Mouse (Mus musculus): ENCODE data around the gene Emsy. TPM values are rescaled to one million over a fixed set of nuclear protein-coding genes. Genes with fewer than 3 reads are reported as not detected.

The Emsy gene
- total RNA-seq, 2 experiments from 2014 or later = 77.0 to 167 TPM

DNA sequence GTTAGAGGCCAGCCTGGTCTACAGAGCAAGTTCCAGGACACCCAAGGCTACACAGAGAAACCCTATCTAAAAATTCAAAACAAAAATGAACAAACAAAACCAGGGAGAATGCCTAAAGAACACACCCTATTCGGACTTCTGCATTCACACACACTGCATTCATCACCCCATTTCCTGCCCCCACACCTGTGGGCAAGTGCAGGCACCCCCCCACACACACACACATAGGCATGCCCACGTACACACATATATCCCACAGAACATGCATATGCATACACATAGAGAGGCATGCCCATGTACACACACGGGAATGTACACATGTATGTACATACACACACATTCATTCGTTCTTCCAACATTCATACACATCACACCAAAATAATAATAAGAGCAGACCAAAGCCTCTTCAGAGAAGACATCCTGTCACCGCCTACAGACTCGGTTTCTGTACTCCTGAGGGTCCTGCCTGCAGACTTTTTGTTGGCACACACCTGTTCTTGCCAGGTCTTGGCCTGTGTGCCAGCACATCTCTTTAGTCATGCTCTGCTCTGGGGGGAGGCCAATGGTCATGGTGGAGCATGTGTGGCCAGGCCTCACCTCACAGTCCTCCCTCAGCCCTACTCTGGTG, 99.7 kb downstream of the Emsy start:
- ATAC-seq (replicated peaks; ENCODE audit: low FRiP score, poor library complexity, severe bottlenecking) = no peak

GRCm38 (mm10) chr7:98551041-98551440, 105.5 kb downstream of the Emsy start:
- no peak for ATAC-seq (replicated peaks; ENCODE audit: low FRiP score, poor library complexity, severe bottlenecking)

GRCm38 (mm10) chr7:98550596-98550995, 106.0 kb downstream of the Emsy start:
- no peak for ATAC-seq (replicated peaks; ENCODE audit: low FRiP score, poor library complexity, severe bottlenecking)

DNA sequence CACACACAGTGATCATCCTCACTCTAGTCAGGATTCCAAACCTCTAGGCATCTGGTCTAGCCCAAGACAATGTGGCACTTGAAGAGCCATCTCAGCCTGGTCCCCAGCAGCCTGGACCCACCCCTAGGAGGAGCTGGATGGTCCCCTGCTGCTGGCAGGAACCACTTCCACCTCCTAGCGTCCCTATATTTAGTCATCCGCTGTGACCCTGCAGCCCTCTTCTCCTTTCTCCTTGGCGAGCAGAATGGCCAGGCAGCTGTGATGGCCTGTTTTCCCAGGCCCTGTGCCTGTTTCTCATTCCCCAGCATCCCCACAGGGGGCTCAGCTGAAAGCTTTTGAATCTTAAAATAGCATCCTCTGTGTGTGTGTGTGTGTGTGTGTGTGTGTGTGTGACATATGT, 107.7 kb downstream of the Emsy start:
- no peak for ATAC-seq (replicated peaks; ENCODE audit: low FRiP score, poor library complexity, severe bottlenecking)

GRCm38 (mm10) chr7:98544556-98544955, 112.0 kb downstream of the Emsy start:
- ATAC-seq (replicated peaks; ENCODE audit: low FRiP score, poor library complexity, severe bottlenecking) = no peak

DNA sequence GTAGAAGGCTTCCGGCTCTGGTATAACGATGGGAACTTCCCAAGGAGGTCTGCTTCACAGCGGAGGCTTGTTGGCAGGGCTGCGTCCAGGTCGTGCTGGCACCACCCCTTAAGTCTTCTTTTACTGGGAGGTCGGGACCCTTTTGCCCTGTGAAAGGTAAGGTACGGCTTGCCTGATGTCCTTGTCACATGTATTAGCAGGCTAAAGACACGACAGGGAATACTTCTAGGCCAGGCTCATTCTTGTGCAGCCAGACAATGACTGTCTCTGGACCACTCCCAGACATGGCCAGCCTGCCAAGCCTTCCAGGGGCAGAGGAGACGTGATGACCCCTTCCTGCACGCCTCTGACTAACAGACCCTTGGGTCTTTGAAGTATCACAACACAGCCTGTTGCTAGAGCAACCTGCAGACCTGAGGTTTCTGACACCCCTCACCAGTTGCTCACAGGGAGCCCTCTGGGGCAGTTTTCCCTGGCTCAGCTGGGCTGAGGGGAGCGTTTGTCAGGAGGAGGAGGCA, 112.7 kb downstream of the Emsy start:
- ATAC-seq (replicated peaks; ENCODE audit: low FRiP score, poor library complexity, severe bottlenecking) = no peak

DNA sequence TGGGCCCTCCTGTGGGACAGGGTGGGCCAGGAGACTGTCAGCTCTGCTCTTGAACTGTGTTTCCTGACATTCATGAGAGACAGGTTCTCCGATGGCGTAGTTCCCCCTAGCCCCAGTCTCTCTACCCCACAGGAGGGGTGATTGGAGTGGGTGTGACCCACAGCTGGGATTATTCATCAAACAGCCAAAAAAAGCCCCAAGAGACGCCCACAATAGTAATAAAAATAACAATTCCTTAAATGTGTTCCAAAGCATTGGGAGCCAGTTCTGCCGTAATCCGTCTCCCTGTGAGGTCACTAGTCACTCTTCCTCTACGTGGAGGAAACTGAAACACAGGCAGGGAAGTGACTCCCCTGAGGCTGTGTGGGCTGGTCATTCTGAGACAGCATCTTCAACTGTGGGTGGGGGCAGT, 113.8 kb downstream of the Emsy start:
- ATAC-seq (replicated peaks; ENCODE audit: low FRiP score, poor library complexity, severe bottlenecking) = no peak

DNA sequence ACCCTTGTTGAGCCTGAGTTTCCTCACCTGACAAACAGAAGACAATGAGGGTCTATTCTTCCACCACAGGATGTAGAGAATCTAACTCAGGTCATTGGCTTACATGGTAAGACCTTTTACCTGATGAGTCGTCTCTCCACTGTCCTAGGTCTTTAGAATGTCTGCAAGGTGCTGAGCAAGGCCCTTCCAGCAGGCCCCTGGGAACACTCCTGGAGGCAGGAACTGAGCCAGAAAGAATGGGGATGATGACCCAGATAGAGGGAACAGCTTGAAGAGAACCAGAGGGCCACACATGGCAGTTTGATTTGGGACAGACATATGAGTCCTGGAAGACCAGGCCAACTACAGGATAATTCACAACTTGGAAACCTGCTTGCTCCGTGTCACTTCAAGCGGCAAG, 114.3 kb downstream of the Emsy start:
- no peak for ATAC-seq (replicated peaks; ENCODE audit: low FRiP score, poor library complexity, severe bottlenecking)

GRCm38 (mm10) chr7:98541564-98541963, 115.0 kb downstream of the Emsy start:
- ATAC-seq (replicated peaks; ENCODE audit: low FRiP score, poor library complexity, severe bottlenecking) = no peak

- no peak for ATAC-seq (replicated peaks; ENCODE audit: low FRiP score, poor library complexity, severe bottlenecking)
Measured at GRCm38 (mm10) chr7:98540879-98541278, 115.7 kb downstream of the Emsy start.

DNA sequence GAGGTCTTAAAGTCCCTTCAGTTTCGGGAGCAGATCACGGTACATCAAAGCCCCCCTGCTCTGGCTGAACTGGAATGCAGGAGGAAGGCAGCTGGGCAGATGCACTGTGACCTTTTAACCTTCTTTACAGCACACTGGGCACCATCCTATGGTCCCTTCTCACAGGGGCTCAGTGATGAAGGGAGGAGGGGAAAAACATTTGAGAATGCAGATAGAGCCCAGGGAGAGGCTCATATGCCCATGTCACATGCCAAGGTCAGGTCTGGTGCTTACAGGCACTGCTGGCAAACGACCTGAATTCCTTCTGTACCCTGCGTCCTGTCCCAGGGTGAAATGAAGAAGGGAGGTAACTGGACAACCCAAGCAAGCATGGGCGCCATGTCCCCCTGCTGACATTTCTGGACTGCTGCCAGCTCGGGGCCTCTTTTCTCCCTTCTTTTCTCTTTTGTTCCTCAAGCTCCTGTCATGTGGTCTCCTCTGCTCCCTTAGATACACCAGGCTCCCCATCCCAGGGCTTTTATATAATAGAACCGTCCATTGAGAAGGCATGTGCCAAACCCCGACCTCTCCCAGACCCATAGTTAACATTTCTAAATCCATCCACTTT, 118.5 kb downstream of the Emsy start:
- ATAC-seq (replicated peaks; ENCODE audit: low FRiP score, poor library complexity, severe bottlenecking) = no peak

DNA sequence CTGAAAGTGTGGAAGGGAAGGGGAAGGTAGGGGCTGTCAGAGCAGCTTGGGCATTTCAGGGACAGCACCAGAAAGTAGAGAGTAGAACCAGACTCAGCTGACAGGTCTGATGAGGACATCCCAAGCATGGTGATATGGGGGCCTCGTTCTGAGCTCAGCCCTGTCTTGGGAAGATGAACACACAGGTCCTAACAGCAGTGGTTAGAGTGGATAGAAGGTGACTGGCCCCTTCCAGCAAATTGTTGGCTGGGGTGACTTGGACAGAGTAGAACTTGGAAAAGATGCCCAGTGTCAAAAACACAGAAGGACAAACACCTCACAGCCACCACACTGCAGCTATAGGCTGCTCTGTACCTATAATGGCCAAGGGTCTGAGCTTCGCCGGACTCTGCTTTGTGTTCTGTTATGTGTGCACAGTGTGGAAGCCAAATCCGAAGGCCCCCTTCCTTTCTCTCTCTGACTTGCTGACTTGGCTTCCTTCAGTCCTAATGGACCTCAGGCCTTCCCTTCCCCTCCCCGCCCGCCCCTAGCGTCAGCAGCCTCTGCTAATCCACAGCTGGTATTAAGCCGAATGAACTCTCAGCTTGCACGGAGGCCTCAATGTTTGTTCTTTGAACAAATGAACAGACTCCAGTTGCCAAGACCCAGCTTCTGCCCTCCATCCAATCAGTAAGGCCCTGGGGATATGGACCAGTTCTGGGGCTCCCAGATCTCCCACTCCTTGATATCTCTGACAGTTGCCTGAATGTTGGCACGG, 119.2 kb downstream of the Emsy start:
- ATAC-seq (replicated peaks; ENCODE audit: low FRiP score, poor library complexity, severe bottlenecking) = no peak

Other genes with a start within 250 kb of the Emsy start
- gene Gucy2d, start 216.4 kb downstream of the Emsy start, total RNA-seq (2015; ENCODE audit: low replicate concordance) = not detected in 2 replicates
- gene Gucy2d, start 216.4 kb downstream of the Emsy start, total RNA-seq (2017; ENCODE audit: low replicate concordance) = not detected in 2 replicates
- 1.1 TPM in 1 of 2 replicates, not detected in the other for gene Lrrc32, start 167.5 kb downstream of the Emsy start, total RNA-seq (2015; ENCODE audit: low replicate concordance)
- 0.51 TPM in 1 of 2 replicates, not detected in the other for gene Lrrc32, start 167.5 kb downstream of the Emsy start, total RNA-seq (2017; ENCODE audit: low replicate concordance)
- gene Thap12, start 46.3 kb upstream of the Emsy start, total RNA-seq (2015; ENCODE audit: low replicate concordance) = 12.6 and 16.8 TPM in 2 replicates
- 10.4 and 19.3 TPM in 2 replicates for gene Thap12, start 46.3 kb upstream of the Emsy start, total RNA-seq (2017; ENCODE audit: low replicate concordance)
- not detected in 2 replicates for gene Wnt11, start 178.3 kb upstream of the Emsy start, total RNA-seq (2015; ENCODE audit: low replicate concordance)
- gene Wnt11, start 178.3 kb upstream of the Emsy start, total RNA-seq (2017; ENCODE audit: low replicate concordance) = not detected in 2 replicates

Data from erythroid progenitor cell, adult 5-6 weeks (primary cell).